11 mouse cellular contexts compared by ENCODE assay signal in genomic region chr2:91387287-91387958, GRCm38 (mm10). TPM values are rescaled to one million over a fixed set of nuclear protein-coding genes. Genes with fewer than 3 reads are reported as not detected.
A peak's percentile ranks its signal among the peaks of the same experiment; 100 is the strongest.
DNase-seq lines count a peak whose midpoint lies in the region; ATAC-seq and TF ChIP-seq lines count a peak whose summit lies in the region.
"Had no signal": no experiment of that assay in that cellular context is flagged by ENCODE, and none has a peak within 500 bp of the region (broad histone marks: within the 10 kb centered on the region; RNA-seq: fewer than 3 reads in every experiment).

No protein-coding gene starts in this region.

- no peak overlapping the region for H3ac ChIP-seq in myocyte (ENCODE audit: control insufficient read depth, insufficient read length)

- peak overlapping the region; percentile 27; the same call in 1 of the 2 replicates for H3K27ac ChIP-seq in hindbrain, postnatal 0 days
- H3K27ac ChIP-seq in hindbrain, embryonic 12.5 days, result no peak overlapping the region
- peak overlapping the region; percentile 61 for H3K27ac ChIP-seq in embryonic facial prominence, embryonic 13.5 days
- H3K27ac ChIP-seq in intestine, postnatal 0 days (ENCODE audit: low read depth, low read length), result peak overlapping the region; percentile 73
- H3K27ac ChIP-seq: midbrain, embryonic 10.5 days had no signal

- peaks cover 4% of the 10 kb centered on the region; the same call in 1 of the 2 replicates for H3K4me1 ChIP-seq in hindbrain, postnatal 0 days (ENCODE audit: insufficient read depth, low read length)
- H3K4me1 ChIP-seq in hindbrain, embryonic 12.5 days, result peaks cover 16% of the 10 kb centered on the region
- peaks cover 32% of the 10 kb centered on the region for H3K4me1 ChIP-seq in embryonic facial prominence, embryonic 13.5 days
- peaks cover 6% of the 10 kb centered on the region for H3K4me1 ChIP-seq in intestine, postnatal 0 days (replicated peaks; ENCODE audit: control insufficient read depth, insufficient read depth, low read length)

- no peaks in the 10 kb centered on the region for H3K79me2 ChIP-seq in myocyte (ENCODE audit: control insufficient read depth, insufficient read depth)

- TF ChIP-seq POLR2A in myocyte (IDR thresholded peaks at IDR 0.05; ENCODE audit: insufficient read length, low read depth), result no peak

- intact Hi-C loops in left cerebral cortex, postnatal 4 days (cut with DNase I), result no loop called here

- H3K4me2 ChIP-seq in hindbrain, postnatal 0 days (ENCODE audit: low read depth, low read length), result no peak overlapping the region
- H3K4me2 ChIP-seq in hindbrain, embryonic 12.5 days (replicated peaks), result no peak overlapping the region
- H3K4me2 ChIP-seq in embryonic facial prominence, embryonic 13.5 days, result no peak overlapping the region
- H3K4me2 ChIP-seq in intestine, postnatal 0 days (replicated peaks; ENCODE audit: low read depth), result no peak overlapping the region
- peak overlapping the region; percentile 68 for H3K4me2 ChIP-seq in myocyte (ENCODE audit: low read depth)
- H3K4me2 ChIP-seq: limb, embryonic 13.5 days had no signal

- H3K4me3 ChIP-seq in hindbrain, postnatal 0 days (ENCODE audit: low read length), result no peak overlapping the region
- H3K4me3 ChIP-seq in hindbrain, embryonic 12.5 days, result no peak overlapping the region
- no peak overlapping the region for H3K4me3 ChIP-seq in embryonic facial prominence, embryonic 13.5 days
- no peak overlapping the region for H3K4me3 ChIP-seq in intestine, postnatal 0 days (ENCODE audit: low read depth, low read length)
- no peak overlapping the region for H3K4me3 ChIP-seq in myocyte
- H3K4me3 ChIP-seq: forebrain, embryonic 10.5 days; limb, embryonic 13.5 days; midbrain, embryonic 10.5 days had no signal

- DNase-seq in hindbrain, postnatal 0 days (ENCODE audit: low spot score), result no peak
- no peak for DNase-seq in urinary bladder, adult 2 months (ENCODE audit: low spot score)
- no peak for DNase-seq in left cerebral cortex, postnatal 4 days
- DNase-seq: adrenal gland, postnatal 14 days had no signal

- no peak for ATAC-seq in hindbrain, postnatal 0 days
- no peak for ATAC-seq in hindbrain, embryonic 12.5 days (ENCODE audit: low FRiP score)
- no peak for ATAC-seq in embryonic facial prominence, embryonic 13.5 days (ENCODE audit: insufficient number of reproducible peaks, insufficient read depth, low FRiP score, low TSS enrichment, low read depth)
- ATAC-seq in intestine, postnatal 0 days, result peak; percentile 98

- no peaks in the 10 kb centered on the region; the same call in 1 of the 2 replicates for H3K36me3 ChIP-seq in hindbrain, postnatal 0 days (ENCODE audit: insufficient read depth, low read length)
- peaks cover 7% of the 10 kb centered on the region; the same call in 1 of the 2 replicates for H3K36me3 ChIP-seq in hindbrain, embryonic 12.5 days
- no peaks in the 10 kb centered on the region for H3K36me3 ChIP-seq in embryonic facial prominence, embryonic 13.5 days
- no peaks in the 10 kb centered on the region for H3K36me3 ChIP-seq in intestine, postnatal 0 days (ENCODE audit: control insufficient read depth, insufficient read depth)
- H3K36me3 ChIP-seq in myocyte (ENCODE audit: control insufficient read depth, insufficient read depth), result no peaks in the 10 kb centered on the region
- H3K36me3 ChIP-seq: limb, embryonic 13.5 days; midbrain, embryonic 10.5 days had no signal

- no peaks in the 10 kb centered on the region for H3K9me3 ChIP-seq in hindbrain, postnatal 0 days (ENCODE audit: low read length)
- H3K9me3 ChIP-seq in hindbrain, embryonic 12.5 days (replicated peaks), result no peaks in the 10 kb centered on the region
- no peaks in the 10 kb centered on the region for H3K9me3 ChIP-seq in embryonic facial prominence, embryonic 13.5 days
- H3K9me3 ChIP-seq in intestine, postnatal 0 days (ENCODE audit: control insufficient read depth), result no peaks in the 10 kb centered on the region
- H3K9me3 ChIP-seq: forebrain, embryonic 10.5 days; limb, embryonic 13.5 days; midbrain, embryonic 10.5 days had no signal

- no peak overlapping the region for H3K9ac ChIP-seq in hindbrain, postnatal 0 days (replicated peaks; ENCODE audit: low read length)
- H3K9ac ChIP-seq in hindbrain, embryonic 12.5 days, result no peak overlapping the region
- H3K9ac ChIP-seq in embryonic facial prominence, embryonic 13.5 days, result no peak overlapping the region
- no peak overlapping the region for H3K9ac ChIP-seq in intestine, postnatal 0 days (ENCODE audit: low read depth, low read length)
- H3K9ac ChIP-seq: limb, embryonic 13.5 days had no signal

- no peaks in the 10 kb centered on the region for H3K27me3 ChIP-seq in hindbrain, postnatal 0 days (ENCODE audit: insufficient read depth, low read length)
- no peaks in the 10 kb centered on the region for H3K27me3 ChIP-seq in hindbrain, embryonic 12.5 days
- no peaks in the 10 kb centered on the region for H3K27me3 ChIP-seq in embryonic facial prominence, embryonic 13.5 days
- no peaks in the 10 kb centered on the region for H3K27me3 ChIP-seq in intestine, postnatal 0 days (replicated peaks; ENCODE audit: control insufficient read depth, insufficient read depth, low read length)
- H3K27me3 ChIP-seq in myocyte (ENCODE audit: control insufficient read depth, insufficient read depth, insufficient read length), result no peaks in the 10 kb centered on the region
- H3K27me3 ChIP-seq: limb, embryonic 13.5 days had no signal

- WGBS in hindbrain, postnatal 0 days, result 79% methylated on average over 6 of the region's 6 CpGs
- 89% methylated on average over 6 of the region's 6 CpGs for WGBS in hindbrain, embryonic 12.5 days
- WGBS in embryonic facial prominence, embryonic 13.5 days, result 86% methylated on average over 6 of the region's 6 CpGs
- WGBS in intestine, postnatal 0 days, result 52% methylated on average over 6 of the region's 6 CpGs

- TF ChIP-seq CTCF in hindbrain, postnatal 0 days (IDR thresholded peaks at IDR 0.05; ENCODE audit: low read depth), result no peak
- TF ChIP-seq CTCF in intestine, postnatal 0 days (IDR thresholded peaks at IDR 0.05; ENCODE audit: low read depth), result no peak

TF ChIP-seq in myocyte, 11 proteins besides CTCF, POLR2A, EP300 and RAD21:
- no peak for TF ChIP-seq USF1 (IDR thresholded peaks at IDR 0.05; ENCODE audit: low read depth)
- TF ChIP-seq TCF3 (IDR thresholded peaks at IDR 0.05; ENCODE audit: insufficient read length, low read depth), result no peak
- TF ChIP-seq POLR2AphosphoS2 (IDR thresholded peaks at IDR 0.05; ENCODE audit: insufficient read length, low read depth), result no peak
- TF ChIP-seq REST (IDR thresholded peaks at IDR 0.05; ENCODE audit: insufficient read depth, insufficient read length), result no peak
- no peak for TF ChIP-seq MYOG (IDR thresholded peaks at IDR 0.05; ENCODE audit: control insufficient read depth in 1 of 3, insufficient read depth in 1 of 3, insufficient read length in 2 of 3, low read depth in 2 of 3)
- no peak for TF ChIP-seq MYOD1 (IDR thresholded peaks at IDR 0.05; ENCODE audit: control insufficient read depth in 1 of 3, insufficient read length in 2 of 3, low read depth in 2 of 3)
- TF ChIP-seq TCF12 (IDR thresholded peaks at IDR 0.05; ENCODE audit: insufficient read depth, poor library complexity, severe bottlenecking), result no peak
- no peak for TF ChIP-seq SRF (IDR thresholded peaks at IDR 0.05; ENCODE audit: control insufficient read depth, insufficient read length, low read depth)
- no peak for TF ChIP-seq CEBPB (IDR thresholded peaks at IDR 0.05; ENCODE audit: insufficient read depth, poor library complexity, severe bottlenecking)

RNA-seq across cellular contexts. Expression of gene 1110051M20Rik, which starts 57.1 kb away (rescaled TPM):
- total RNA-seq in hindbrain, postnatal 0 days (2014; rRNA removed), result 152 and 175 TPM in 2 replicates
- polyA plus RNA-seq in hindbrain, postnatal 0 days (2015; fragmentation: Nextera tagmentation; extraction: Ambion mirVana), result 136 and 141 TPM in 2 replicates
- polyA plus RNA-seq in hindbrain, embryonic 12.5 days (2016; fragmentation: Nextera tagmentation; extraction: Ambion mirVana), result 104 and 105 TPM in 2 replicates
- polyA plus RNA-seq in embryonic facial prominence, embryonic 13.5 days (2015; fragmentation: Nextera tagmentation; extraction: Ambion mirVana), result 66.9 and 71.1 TPM in 2 replicates
- 13.5 and 15.6 TPM in 2 replicates for polyA plus RNA-seq in intestine, postnatal 0 days (2015; fragmentation: Nextera tagmentation; extraction: Ambion mirVana)
- polyA plus RNA-seq in myocyte (2012; fragmentation: generic; extraction: Trizol), result 45.5 TPM
- 21.0 and 25.7 TPM in 2 replicates for polyA plus RNA-seq in urinary bladder, adult 2 months (2012; rRNA removed)
- 100 to 1,000 TPM; 106 to 109 TPM for total RNA-seq in left cerebral cortex, postnatal 4 days (2021)
